Mouse (Mus musculus) MEL (cell line): Measurements from ENCODE around the gene Olfm2.

Experiments used
- CHD2 ChIP-seq: IDR thresholded peaks from 2 replicates; pipeline ENCODE4 v1.6.1; 2011; ENCODE audit warnings: low read length, improper control_type of control experiment
- CTCF ChIP-seq, 3 experiments: IDR thresholded peaks in 2 of 3; conservative IDR thresholded peaks in 1 of 3; 2 replicates each; pipeline ENCODE4 v1.5.1; 2011 to 2012; ENCODE audit warnings: low read length in 3 of 3, low read depth in 2 of 3, mild to moderate bottlenecking in 2 of 3, improper control_type of control experiment in 1 of 3, inconsistent platforms in 1 of 3, mixed read lengths in 1 of 3, moderate library complexity in 1 of 3; ENCODE audit not compliant: control insufficient read depth in 1 of 3, insufficient read depth in 1 of 3, poor library complexity in 1 of 3, severe bottlenecking in 1 of 3
- E2F4 ChIP-seq: IDR thresholded peaks from 2 replicates; pipeline ENCODE4 v1.6.1; 2011; ENCODE audit warnings: low read depth, low read length, improper control_type of control experiment, borderline replicate concordance
- GABPA ChIP-seq: IDR thresholded peaks from 2 replicates; pipeline ENCODE4 v1.6.1; 2012; ENCODE audit warnings: low read depth, mild to moderate bottlenecking, inconsistent platforms, low read length, improper control_type of control experiment, moderate library complexity
- MAX ChIP-seq: IDR thresholded peaks from 2 replicates; pipeline ENCODE4 v1.6.1; 2011; ENCODE audit warnings: low read length, improper control_type of control experiment
- POLR2A ChIP-seq, 2 experiments: IDR thresholded peaks; 2 replicates each; pipeline ENCODE4 v1.6.1; 2011 to 2012; ENCODE audit warnings: low read length in 2 of 2, mild to moderate bottlenecking in 2 of 2, control low read depth in 1 of 2, improper control_type of control experiment in 1 of 2, low read depth in 1 of 2, moderate library complexity in 1 of 2; ENCODE audit not compliant: control insufficient read depth in 1 of 2, insufficient read depth in 1 of 2, poor library complexity in 1 of 2
- SIN3A ChIP-seq: IDR thresholded peaks from 2 replicates; pipeline ENCODE4 v1.6.1; 2012; ENCODE audit warnings: low read length, improper control_type of control experiment, inconsistent platforms
- SMC3 ChIP-seq: IDR thresholded peaks from 2 replicates; pipeline ENCODE4 v1.6.1; 2011; ENCODE audit warnings: low read depth, low read length, improper control_type of control experiment
- TAL1 ChIP-seq: IDR thresholded peaks from 2 replicates; pipeline ENCODE4 v1.6.1; 2012; ENCODE audit warnings: mild to moderate bottlenecking, inconsistent platforms, low read length, moderate library complexity, mixed read lengths
- TCF12 ChIP-seq: IDR thresholded peaks from 2 replicates; pipeline ENCODE4 v1.6.1; 2014; ENCODE audit warnings: low read depth, mild to moderate bottlenecking, inconsistent platforms, low read length, improper control_type of control experiment, moderate library complexity
- USF1 ChIP-seq: IDR thresholded peaks from 2 replicates; pipeline ENCODE4 v1.6.1; 2014; ENCODE audit warnings: low read depth, mild to moderate bottlenecking, inconsistent platforms, low read length, improper control_type of control experiment, moderate library complexity
- ZC3H11A ChIP-seq: IDR thresholded peaks from 2 replicates; pipeline ENCODE4 v1.6.1; 2012; ENCODE audit warnings: low read depth, mild to moderate bottlenecking, inconsistent platforms, low read length, improper control_type of control experiment
- ZNF384 ChIP-seq: IDR thresholded peaks from 2 replicates; pipeline ENCODE4 v1.6.1; 2012; ENCODE audit warnings: low read depth, mild to moderate bottlenecking, inconsistent platforms, low read length, improper control_type of control experiment

DNA sequence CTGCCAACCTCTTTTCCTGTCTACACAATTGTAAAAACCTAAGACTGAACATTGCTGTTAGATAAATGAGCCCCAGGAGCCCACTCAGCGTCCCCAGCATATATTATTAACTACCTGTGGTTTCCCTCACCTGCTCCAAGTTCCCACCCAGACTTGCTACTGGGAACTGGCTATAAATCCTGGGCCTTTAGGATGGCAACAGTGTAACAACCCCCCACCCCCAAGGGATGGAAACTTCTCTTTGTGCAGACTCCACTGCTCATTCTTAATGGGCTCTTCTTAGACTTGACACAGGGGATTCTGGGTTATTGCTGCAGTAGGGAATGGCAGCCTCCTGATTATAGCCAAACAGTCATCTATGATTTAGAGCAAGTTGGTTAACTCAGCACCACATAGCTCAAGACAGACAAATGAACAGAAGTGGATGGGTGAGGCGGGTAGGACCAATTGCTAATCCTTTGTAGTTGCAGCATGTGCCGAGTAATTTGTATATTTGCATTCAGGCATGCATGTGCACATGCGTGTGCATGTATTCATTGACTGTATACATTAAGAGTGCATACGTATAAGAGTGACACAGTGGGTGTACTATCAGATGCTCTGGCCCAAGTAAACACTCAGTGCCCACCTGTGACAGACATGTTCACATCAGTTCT is 81.0 kb downstream of the Olfm2 start:
- TF ChIP-seq USF1: no peak
- TF ChIP-seq POLR2A (IDR thresholded peaks at IDR 0.05; ENCODE audit: control insufficient read depth in 1 of 2, insufficient read depth in 1 of 2, low read depth in 1 of 2, low read length in 2 of 2, poor library complexity in 1 of 2): peak in 1 of 2 experiments; percentile 34; a peak in 2 of 4 replicates
- no peak for TF ChIP-seq TAL1
- no peak for TF ChIP-seq CTCF (IDR thresholded peaks at IDR 0.05 in 2 of 3, conservative IDR thresholded peaks at IDR 0.05 in 1 of 3; ENCODE audit: control insufficient read depth in 1 of 3, insufficient read depth in 1 of 3, low read depth in 2 of 3, low read length in 3 of 3, poor library complexity in 1 of 3, severe bottlenecking in 1 of 3)
- TF ChIP-seq SMC3: no peak
- TF ChIP-seq E2F4: no peak
- no peak for TF ChIP-seq GABPA
- no peak for TF ChIP-seq ZNF384
- TF ChIP-seq ZC3H11A: no peak
- no peak for TF ChIP-seq TCF12
- TF ChIP-seq CHD2: no peak
- no peak for TF ChIP-seq MAX
- no peak for TF ChIP-seq SIN3A
